Mouse (Mus musculus) lung, adult 10 weeks (tissue): ENCODE measurements around the gene Crlf2. TPM values are rescaled to one million over a fixed set of nuclear protein-coding genes. Genes with fewer than 3 reads are reported as not detected.

Experiments
- polyA plus RNA-seq: library from polyadenylated mRNA; stranded (reverse); fragments of 350-450 nt; fragmentation: Illumina TruSeq; extraction: RNeasy Lipid Tissue Mini Kit (QIAGEN cat#74804); gene quantifications from one replicate; pipeline ENCODE4 v1.2.3, GENCODE M21; 2014; ENCODE audit warnings: low read depth, low replicate concordance; ENCODE audit not compliant: insufficient read depth

Gene Crlf2
- polyA plus RNA-seq, result 15.9 TPM

GRCm38 (mm10) chr5:109558404-109559160 lies at the start of gene Crlf2:
Gene Crlf2 (minus strand): TSS chr5:109558993.

Other genes with a start within 250 kb of the Crlf2 start
- not detected for gene Vmn2r16, start 228.8 kb downstream of the Crlf2 start, polyA plus RNA-seq
- gene Vmn2r17, start 139.3 kb downstream of the Crlf2 start, polyA plus RNA-seq, result not detected
- gene 5430403G16Rik, start 132.0 kb upstream of the Crlf2 start, polyA plus RNA-seq, result 0.84 TPM
- 5.9 TPM for gene 4930522L14Rik, start 192.9 kb upstream of the Crlf2 start, polyA plus RNA-seq